Mouse (Mus musculus) skeletal muscle tissue, adult 2 months (tissue): ENCODE data around the gene Phactr2.

Experiments
- DNase-seq: peaks from one replicate; pipeline ENCODE4 v3.0.0-alpha.2; 2012; ENCODE audit warnings: low read depth, low spot score

Gene Phactr2

DNA sequence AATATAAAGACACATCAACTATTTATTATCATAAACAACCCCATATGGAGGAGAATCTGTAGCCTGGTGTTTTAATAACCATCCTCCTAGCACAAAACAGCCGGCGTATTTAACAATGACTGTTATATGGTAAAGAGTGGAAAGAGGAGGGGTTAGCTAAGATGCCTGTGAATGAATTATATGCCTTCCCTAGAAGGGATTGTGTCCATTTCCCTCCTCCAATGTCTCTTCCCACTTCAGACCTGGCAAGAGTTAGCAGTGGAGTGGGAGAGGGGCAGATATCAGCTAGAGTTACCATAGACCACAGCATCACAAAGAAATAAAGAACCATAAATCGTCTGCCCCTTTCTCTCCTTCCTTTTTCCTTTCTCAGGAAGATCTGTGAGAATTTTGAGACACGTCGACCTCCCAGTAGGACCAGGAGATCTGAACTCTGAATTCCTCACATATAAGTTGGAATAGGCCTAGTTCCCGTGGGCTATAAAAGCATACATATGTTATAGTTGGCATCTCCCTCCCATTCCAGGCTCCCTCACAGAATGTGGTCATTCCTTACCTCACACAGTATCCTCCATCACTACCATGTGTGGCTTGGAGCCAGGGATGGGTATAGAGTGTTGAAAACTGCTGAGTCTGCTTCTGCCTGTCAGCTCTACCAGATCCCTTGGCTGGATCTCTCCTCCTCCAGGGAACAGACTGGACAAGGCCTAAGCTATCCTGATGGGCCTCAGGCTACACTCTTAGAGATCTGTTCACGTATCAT is 25.7 kb downstream of the Phactr2 start:
- DNase-seq = no peak

DNA sequence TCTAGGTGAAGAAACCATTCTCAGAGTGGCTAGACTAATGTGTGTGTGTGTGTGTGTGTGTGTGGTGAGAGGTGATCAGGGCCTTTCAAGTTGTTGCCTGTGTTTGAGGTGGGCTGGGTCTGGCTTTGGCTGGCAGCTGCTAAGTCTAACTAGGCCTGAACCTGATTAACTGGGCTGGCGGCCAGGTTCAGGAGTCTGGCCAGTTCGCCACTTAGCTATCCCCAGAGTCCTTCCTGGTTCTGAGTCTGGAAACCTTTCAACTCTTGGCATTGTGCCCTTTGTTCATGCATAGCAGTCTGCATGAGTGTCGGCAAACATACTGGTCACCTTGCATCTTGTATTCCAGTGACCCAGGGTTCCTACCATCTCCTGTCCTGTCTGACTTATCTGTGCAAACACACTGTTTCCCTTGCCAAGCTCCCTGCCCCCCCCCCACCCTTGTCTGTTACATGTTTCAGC is 27.4 kb downstream of the Phactr2 start:
- peak; percentile 33 for DNase-seq

DNA sequence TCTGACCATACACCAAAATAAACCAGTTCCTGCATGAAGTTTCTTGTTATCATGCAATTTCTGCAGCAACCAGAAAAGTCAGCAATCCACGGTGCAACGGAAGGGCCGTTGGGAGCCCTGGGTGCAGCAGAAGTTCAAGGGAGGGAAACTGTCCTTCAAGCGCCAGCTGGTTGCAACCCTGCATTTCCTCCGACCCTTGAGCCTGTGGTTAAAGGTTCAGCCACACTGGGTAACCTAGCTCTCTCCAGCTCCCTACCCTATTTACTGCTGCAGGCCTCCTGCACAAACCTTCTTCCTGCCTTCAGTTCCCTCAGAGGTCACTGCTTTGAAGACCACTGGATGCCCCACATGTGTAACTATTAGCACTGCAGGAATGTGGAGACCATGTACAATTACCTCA is 30.0 kb downstream of the Phactr2 start:
- no peak for DNase-seq

DNA sequence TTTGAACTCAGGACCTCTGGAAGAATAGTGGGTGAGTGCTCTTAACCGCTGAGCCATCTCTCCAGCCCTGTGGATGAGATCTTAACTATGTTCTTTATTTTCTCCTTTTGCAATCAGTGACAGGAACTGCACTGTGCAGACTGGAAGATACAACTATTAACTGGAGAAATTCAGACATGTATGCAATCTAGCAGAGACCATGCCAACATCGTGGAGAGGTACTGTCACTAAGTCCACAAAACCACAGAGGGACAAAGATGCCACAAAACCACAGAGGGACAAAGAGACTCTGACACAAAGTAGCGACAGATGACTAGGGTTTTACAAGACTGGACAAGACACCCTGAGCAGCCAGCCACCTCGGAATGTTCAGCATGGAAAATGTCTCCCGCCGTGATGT is 30.6 kb downstream of the Phactr2 start:
- DNase-seq = no peak

DNA sequence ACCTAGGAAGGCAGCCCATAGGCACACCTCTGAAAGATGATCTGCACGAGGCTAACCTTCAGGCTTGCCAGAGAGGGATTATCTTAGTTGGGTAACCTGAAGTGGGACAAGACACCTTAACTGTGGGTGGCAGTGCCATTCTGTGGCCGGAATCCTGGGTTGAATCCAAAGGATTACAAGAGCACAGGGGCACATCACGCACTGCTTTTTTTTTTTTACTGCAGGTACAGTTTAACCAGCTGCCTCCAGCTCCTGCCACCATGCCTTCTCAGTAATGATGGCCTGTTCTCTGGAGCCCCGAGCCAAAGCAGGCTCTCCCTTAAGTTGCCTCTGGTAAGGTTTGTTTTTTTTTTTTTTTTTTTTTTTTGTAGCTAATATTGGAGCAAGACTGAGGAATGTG is 33.9 kb downstream of the Phactr2 start:
- no peak for DNase-seq

DNA sequence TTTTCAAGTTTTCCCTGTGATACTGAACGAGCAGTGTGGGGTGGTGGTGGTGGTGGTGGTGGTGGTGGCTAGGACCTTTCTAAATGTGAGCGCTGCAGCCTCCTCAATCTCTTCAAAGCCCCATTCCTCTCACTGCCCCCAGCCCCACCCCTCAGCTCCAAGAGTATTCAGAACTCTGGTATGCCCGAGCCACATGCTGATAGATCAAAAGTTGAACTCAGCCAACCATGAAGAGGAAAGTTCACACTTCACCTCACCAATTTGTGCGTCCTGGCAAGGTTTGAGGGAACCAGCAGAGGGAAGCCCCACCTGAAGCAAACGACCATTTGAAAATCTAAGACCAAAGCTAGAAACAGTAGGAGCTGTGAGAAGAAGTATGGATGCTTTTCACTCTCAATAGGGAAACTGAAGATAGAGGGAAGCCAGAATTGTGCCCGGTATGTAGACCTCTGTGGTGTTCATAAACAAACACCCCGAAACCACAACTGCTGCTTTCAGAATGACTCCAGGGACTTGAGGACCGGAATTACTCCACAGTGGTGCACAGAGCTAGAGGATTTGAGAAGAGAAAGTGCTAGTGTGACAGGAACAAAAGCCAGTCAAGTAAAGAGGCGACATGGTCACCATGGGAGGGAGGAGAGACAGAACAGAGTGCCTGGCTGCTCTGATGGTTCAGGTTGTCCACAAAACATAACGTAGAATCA is 35.9 kb downstream of the Phactr2 start:
- DNase-seq = peak; percentile 16

DNA sequence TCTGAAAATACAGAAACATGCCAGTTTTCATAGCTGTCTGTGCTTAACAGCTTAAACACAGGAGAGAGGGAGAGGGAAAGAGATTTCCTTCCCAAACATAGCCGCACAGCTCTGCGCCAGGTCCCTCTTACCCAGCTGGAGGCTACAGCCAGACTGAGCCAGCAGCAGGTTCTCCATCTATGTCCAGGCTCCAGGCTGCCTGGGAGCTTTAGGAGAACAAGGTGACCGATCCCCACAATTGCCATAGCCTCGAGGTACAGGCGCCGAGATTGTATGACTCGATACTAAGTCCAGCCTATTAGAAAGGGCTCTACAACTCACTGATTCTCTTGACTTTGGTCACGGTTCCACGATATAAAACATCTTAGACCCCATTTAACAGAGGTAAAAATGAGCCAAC is 37.2 kb downstream of the Phactr2 start:
- no peak for DNase-seq

DNA sequence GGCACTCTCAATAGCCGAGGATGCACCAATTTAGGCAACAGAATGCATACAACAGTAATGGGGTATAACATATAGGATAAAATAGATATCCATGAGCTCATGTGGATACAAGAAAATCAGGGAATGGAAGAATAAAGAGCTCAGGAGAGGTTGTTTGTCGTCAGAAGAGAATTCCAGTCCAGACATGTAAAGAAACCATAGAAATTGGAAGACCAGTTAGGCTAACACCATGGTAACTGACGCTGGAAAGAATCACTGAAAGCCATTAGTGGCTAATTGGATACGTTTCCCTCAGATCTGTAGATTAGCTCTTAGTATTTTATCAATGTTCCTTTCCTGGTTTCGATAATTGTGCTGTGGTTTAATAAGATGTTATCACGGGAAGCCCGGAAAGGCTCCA is 41.2 kb downstream of the Phactr2 start:
- no peak for DNase-seq

DNA sequence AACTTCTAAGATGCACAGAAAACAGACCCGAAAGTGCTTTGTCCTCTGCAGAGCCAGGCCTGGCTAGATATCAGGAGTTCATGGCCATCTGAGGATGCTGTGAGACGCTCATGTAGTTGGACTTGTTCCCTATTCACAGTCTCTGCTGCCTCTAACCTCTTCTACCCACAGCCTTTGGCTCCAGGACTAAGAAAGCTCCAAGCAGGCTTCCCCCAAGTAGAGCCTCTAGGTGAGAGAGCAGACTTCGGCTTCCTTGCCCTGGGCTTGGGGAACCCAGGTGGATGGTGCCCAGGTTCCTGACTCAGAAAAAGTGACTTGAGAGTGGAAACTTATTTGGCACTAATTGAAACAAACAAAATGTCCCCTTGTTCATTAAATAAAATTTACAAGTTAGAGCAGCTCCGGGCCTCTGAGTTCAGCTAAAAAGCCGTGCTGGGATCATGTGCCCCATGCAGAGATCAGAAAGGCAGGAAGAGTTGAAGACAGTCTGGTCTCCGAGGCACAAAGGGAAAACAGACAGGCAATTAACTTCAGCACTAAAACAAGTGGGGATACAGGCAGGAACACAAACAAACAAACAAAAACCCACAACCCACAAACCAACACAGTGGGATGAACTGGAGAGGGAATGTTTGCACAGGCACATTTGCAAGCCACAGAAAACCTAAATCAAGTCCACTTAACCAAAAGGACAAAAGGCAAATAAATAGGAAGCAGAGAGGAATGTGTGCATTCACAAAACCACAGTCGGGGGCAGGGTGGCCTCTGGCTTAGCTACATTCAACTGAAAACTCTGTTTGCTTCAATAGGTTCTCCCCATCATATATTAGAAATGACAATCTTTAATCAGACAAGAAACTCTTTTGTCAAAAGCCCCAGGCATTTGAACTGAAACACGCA is 42.3 kb downstream of the Phactr2 start:
- DNase-seq = no peak

DNA sequence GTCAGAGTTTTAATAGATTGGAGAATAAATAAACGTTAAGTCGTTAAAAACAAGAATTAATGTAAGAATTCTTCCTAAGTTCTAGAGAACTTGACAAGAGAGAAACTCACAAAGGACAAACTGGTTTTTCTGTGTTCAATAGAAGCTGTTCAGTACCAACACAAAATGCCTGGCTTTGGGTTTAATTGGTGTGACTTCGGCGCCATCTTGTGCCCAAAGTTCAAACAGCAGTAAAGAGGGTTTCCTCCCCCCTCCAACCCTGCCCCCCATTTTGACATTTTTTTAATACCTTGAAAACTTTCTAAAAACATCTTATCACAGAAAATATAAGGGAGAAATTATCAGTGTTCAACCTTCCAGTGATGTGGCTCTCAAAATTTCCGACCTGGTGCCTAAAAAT is 44.4 kb downstream of the Phactr2 start:
- DNase-seq = peak; percentile 44

DNA sequence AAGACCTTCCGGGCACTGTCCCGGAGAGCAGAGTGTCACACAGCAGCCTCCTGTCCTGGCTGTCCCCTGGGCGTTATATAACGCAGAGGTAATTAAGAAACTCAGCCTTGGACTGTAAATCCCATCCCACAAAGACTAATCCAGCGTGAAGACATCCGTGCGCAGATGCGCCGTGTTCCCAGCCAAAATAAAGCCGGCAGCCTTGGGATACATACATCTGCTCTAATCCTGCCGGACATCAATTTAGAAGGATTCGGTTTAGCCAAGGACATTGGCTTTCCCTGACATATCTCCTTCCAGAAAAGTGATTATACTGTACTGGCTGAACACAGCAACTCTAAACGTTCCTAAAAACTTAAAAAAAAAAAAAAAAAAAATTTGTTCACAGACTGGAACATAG is 45.0 kb downstream of the Phactr2 start:
- peak; percentile 47 for DNase-seq

DNA sequence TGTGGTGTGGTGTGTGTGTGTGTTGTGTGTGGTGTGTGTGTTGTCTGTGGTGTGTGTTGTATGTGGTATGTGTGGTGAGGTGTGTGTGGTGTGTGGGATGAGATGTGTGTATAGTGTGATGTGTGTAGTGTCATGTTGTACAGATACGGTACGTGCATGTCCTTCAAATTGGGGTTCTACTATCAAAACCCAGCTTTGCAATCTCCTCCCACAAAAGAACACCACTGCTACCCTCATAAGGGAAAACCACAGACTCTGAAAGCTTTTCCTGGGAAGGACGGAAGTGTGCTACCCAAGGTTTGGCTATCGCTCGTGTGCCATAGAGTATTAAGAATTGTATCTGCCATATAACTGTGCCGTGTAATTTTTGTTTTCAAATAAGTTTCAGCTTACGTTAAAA is 45.7 kb downstream of the Phactr2 start:
- no peak for DNase-seq

DNA sequence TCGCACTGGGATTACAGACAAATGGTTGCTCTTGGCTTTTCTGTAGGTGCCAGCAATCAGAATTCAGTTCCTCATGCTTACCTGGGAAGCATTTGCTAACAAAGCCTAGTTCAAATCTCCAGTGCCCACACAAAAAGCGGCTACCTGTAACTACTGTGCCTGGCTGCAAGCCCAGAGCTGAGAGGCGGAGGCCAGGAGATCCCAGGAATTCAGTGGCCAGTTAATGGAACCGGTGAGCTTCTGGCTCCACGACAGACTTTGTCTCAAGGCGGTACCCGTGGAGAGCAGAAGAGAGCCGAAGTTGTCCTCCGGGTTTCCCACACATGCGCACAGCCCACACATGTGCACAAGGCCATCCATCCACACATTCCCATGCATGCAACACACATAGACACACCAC is 46.6 kb downstream of the Phactr2 start:
- no peak for DNase-seq

DNA sequence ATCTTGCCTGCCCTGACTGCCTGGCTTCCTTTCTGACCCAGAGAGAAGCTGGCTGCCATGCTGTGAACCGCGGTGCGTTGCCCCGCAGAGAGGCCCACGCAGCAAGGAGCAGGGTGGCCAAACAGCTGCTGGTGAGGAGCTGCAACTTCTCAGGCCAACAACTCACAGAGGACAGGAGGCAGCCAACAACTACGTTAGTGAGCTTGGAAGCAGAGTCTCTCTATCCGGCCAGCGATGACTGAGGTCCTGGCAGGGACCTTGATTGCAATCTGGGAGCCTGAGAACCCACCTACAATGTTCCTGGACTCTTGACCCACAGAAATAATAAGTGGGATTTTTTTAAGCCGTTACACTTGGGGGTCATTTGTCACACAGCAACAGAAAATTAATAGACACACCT is 49.0 kb downstream of the Phactr2 start:
- peak; percentile 72 for DNase-seq

DNA sequence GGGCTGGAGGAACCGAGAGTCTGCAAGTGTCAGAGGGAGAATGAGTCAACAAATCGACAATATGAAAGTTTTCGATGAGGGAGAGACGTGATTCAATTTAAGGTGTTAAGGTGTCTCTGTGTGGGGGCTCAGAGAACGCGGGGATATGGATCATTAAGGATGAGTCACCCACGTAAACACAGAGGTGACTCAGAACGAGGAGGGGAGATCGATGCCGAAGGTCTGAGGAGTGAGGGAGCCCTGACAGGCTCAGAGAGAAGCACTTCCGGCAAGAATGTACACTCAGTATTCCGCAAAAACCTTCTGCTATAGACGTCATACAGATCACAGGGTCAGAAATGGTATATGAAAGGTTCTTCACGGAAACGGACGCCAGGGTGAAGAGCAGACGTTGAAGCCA is 49.7 kb downstream of the Phactr2 start:
- no peak for DNase-seq

DNA sequence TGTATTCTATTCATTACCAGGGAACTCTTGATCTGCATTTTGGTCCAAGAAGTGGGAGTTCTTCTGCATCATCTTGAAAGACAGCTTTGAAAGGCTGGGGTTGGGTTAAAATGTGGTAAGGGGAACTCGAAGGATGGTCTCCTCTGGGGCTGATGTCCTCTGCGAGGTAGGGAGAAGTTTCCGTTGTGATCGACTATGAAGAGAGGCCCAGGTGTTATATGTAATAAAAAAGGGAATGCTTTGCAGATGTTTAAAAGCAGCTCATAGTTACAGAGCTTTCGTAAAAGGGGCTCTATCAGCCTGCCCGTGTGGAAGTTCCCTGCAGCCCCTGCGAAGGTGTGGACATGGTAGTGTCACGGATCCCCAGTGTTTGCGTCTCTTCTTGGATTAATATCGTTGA is 50.2 kb downstream of the Phactr2 start:
- no peak for DNase-seq

DNA sequence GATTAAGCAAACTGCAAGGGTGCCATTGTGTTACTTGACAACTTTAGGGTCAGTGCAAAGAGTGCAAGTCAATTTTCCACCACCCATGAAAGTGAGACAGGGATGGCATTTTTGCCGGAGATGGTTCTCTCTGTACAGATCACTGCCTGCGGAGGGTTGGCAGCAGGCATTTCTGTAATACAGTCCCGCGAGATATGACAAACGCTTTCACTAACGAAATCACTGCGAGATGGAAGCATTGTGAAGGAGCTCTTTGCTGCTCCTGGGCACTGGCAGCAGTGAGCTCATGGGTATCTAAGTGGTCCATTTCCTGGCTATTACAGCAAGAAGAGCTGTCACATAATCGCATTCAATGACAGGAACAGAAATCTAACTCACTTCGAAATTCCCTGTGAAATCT is 52.1 kb downstream of the Phactr2 start:
- DNase-seq = no peak

DNA sequence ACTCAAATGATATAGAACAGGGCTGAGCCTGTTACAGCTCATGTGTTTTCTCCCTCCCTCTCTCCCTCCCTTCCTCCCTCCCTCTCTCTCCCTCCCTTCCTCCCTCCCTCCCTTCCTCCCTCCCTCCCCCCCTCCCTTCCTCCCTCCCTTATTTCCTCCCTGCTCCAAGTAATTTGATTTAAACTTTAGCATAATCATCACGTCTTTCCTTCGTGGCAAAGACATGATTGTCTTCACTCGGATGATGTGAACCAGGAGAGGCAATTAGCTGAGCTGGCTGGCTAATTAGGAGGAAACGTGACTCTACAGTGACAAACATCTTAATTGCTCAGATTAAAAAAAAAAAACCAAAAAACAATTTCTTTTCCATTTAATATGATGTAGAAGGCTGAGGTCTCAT is 55.0 kb downstream of the Phactr2 start:
- no peak for DNase-seq

DNA sequence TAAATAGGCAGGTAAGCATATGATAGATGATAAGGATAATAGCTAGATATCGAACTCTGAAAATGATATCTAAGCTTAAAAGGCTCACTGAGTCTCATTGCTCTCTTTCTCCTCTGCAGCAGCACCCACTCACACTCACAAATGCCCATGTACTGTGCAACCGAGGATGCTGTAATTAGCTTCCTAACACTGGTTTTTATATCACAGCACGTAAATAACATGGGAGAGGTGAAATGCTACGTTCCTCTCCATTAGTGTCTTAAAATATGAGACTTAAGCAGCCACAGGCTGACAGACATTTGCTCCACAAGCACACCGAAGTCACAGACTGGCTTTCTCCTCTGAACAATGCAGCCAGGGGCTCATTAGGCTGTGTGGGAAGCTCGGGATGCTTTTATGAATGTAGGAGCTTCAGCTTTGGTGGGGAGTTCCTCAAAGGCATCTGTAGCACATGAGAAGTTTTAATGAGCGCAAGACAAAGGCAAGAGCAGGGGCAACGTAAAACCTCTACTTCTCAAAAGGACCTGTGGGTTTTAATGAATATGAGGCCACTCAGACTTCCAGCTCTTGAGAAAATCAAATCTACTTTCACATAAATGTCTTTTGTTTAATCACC is 58.6 kb downstream of the Phactr2 start:
- DNase-seq = no peak

DNA sequence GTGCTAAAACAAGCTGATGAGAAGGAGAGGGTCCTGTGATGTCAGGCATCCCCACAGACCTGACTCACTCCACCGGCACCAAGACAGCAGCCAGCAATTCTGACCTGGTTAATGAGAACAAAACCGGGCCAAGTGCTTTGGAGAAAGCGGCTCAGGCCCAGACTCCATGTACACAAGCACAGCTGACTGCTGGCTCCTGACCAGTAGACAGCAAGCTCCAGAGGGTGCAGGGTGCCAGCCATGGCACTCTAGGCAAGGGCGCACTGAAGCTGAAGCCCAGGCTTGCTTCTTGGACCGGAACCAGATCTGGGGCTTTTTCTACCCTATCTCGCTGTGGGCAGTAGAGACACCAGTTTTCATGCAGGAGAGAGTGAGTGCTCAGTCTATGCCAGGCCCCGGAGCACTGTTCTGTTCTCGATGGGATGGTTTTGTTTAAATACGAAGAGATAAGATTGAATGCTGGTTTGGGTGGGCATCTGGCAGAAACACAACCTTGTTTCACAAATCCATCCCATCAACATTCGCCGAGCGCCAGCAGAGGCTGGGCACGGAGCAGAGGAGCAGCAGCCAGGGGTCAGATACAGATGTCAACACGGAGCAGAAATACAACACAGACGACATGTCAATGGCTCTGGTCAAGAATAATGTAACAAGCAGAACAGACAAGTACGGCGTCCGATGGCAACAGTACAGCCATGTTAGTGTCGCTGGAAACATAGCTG is 61.8 kb downstream of the Phactr2 start:
- peak; percentile 55 for DNase-seq

DNA sequence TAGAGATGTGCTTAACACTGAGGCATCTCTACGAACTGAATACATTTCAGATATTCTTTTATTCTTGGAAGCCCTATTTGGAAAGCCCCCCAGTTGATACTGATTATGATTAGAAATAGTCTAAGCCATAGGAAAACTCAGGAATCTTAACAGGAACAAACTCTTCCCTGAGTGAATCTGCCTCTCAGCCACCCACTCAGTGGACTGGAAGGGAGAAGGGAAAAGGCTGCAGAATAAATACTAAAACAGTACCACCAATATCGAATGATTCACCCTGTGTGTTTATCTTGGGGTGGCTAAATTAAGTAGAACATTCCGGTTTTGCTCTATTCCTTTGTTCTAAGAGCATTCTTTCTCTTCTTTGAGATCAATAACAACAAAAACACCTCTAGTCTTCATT is 63.2 kb downstream of the Phactr2 start:
- DNase-seq = no peak
